Mouse (Mus musculus) frontal cortex, adult (tissue): ENCODE measurements around the gene C1qtnf4.
A peak's percentile ranks its signal among the peaks of the same experiment; 100 is the strongest.
"Not testable (repeated sequence)": the region's sequence is repeated elsewhere in the genome, so short reads cannot be mapped to it uniquely, and the experiment has no call there.

Experiments used
- ATAC-seq: cut with Nextera tagmentation; 2 replicates; pipeline ENCODE4 v1.9.2; 2017; ENCODE audit warnings: mild to moderate bottlenecking, moderate library complexity, mixed read lengths; ENCODE audit not compliant: low TSS enrichment

C1qtnf4 gene

DNA sequence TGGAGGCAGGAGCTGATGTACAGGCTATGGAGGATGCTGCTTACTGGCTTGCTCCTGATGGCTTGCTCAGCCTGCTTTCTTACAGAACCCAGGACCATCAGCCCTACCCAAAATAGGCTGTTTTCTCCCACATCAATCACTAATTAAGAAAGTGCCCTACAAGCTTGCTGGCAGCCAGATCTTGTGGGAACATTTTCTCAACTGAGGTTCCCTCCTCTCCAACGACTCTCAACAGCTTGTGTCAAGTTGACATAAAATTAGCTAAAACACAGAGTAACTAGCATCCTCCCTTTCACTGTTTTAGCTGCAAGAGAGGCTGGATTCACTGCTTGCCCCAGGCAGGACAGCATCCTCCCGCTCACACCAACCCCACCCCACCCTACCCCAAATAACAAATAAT is 3.8 kb upstream of the C1qtnf4 start:
- ATAC-seq = peak; percentile 55

GRCm38 (mm10) chr2:90886436-90886835 is 776 bp downstream of the C1qtnf4 start:
- ATAC-seq = peak; percentile 4; the same call in 1 of the 2 replicates

DNA sequence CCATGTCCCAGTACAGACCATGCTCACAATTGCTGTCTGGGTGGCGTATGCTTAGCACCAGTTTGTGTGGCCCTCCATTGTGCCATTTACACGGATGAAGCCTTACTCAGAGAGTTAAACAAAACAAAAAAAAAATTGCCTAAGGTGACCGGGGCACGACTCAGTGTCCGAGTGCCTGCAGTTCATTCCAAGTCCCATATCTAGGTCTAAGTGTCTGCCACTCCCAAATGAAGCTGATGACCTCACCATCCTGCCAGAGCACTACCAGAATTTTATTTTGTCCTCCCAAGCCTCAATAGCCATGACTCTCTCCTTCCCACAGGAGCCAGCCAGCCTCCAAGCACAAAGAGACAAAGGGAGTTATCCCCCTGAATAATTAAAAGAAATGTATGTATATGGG is 2.0 kb downstream of the C1qtnf4 start:
- no peak for ATAC-seq

DNA sequence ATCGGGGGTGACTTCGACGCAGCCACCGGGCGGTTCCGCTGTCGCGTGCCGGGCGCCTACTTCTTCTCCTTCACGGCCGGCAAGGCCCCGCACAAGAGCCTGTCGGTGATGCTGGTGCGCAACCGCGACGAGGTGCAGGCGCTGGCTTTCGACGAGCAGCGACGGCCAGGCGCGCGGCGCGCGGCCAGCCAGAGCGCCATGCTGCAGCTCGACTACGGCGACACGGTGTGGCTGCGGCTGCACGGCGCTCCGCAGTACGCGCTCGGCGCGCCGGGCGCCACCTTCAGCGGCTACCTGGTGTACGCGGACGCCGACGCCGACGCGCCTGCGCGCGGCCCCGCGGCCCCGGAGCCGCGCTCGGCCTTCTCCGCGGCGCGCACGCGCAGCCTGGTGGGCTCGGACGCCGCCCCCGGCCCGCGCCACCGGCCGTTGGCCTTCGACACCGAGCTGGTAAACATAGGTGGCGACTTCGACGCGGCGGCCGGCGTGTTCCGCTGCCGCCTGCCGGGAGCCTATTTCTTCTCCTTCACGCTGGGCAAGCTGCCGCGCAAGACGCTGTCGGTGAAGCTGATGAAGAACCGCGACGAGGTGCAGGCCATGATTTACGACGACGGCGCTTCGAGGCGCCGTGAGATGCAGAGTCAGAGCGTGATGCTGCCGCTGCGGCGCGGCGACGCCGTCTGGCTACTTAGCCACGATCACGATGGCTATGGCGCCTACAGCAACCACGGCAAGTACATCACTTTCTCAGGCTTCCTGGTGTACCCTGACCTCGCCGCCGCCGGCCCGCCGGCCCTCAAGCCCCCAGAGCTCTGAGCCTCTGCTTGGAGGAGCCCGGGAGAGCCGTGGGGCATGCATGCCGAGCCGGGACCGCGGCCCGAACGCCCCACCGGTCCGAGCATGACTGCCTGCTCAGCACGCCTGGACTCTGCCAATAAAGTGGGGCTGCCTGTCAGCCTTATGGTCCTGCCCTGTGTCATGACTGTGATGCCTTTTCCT is 4.2 kb downstream of the C1qtnf4 start:
- ATAC-seq = peak; percentile 19; the same call in 1 of the 2 replicates

DNA sequence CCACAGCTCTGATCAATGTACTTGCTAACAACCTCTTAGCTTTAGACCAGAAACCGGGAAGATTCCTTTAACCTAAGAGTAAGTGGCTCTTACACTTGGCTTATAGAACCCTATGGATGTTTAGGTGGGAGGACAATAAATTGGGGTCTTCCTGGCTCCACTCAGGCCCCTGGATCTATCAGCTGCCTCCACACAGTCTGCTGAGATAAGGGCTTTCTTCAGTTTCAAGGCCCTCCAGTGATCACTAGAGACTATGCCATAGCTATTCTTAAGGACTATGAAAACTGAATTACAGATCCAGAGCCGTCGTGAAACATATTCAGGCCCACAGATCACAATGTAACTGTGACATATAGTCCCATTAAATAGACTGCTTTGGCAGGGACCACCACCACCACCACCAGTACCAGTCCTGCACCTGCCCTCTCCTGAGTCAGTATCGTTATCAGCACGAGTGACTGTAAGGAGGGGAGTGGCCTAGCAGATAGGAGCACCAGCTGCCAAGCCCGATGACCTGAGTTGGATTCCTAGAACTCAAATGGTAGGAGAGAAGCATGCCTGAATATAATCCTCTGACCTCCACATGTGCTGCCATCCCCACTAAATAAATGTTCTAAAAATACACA is 8.1 kb downstream of the C1qtnf4 start:
- no peak for ATAC-seq

DNA sequence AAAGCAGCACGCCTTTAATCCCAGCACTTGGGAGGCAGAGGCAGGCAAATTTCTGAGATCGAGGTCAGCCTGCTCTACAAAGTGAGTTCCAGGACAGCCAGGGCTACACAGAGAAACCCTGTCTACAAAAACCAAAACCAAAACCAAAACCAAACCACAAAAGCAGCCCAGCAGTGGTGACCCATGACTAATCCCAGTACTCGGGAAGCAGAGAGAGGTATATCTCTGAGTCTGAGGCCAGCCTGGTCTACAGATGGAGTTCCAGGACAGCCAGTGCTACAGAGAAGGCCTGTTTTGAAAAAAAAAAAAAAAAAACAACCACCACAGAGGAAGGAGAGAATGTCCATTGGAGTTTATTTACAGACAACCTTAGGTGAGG is 8.6 kb downstream of the C1qtnf4 start:
- not testable (repeated sequence) for ATAC-seq

DNA sequence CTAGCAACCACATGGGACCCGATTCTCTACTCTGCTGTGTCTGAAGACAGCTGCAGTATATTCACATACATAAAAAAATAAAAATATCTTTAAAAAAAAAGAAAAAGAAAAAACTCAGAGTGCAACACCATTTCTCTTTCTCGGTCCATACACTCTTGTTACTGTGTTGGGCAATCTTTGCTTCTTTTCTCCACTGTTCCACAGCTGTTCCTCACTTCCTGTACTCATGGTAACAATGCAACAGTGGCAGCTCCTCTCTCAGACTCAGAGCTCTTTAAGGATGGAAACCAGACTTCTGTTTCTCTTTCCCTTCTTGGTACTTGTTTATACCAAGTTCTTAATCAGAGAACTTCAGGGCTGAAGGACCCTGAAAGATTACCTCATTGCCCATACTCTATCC is 17.7 kb downstream of the C1qtnf4 start:
- ATAC-seq = no peak

GRCm38 (mm10) chr2:90904076-90904855 is 18.6 kb downstream of the C1qtnf4 start, which contains the start of the genes Kbtbd4 and Ndufs3:
TSS of gene Kbtbd4 (plus strand) at chr2:90904740.
TSS of gene Ndufs3 (minus strand) at chr2:90904827.
- peak; percentile 93 for ATAC-seq

- ATAC-seq = peak; percentile 11
These were observed 19.2 kb downstream of the C1qtnf4 start for GRCm38 (mm10) chr2:90904856-90905224.

DNA sequence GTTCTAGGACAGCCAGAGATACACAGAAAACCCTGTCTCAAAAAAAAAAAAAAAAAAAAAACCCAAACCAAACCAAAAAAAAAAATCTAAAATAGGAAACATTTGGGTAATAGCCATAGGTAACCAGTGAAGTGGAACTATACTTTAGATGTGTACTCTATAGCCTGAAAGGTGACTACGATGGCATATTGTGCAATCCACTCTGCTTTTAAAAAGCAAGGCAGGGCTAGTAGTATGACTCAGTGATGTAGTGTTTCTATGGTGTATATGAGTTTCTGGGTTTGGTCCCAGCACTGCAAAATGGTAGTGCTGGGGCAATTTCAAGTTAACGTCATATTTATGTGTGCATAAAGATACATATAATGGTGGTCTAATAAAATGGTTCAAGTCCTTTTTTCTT is 21.1 kb downstream of the C1qtnf4 start:
- ATAC-seq = no peak

GRCm38 (mm10) chr2:90910861-90911260 is 25.2 kb downstream of the C1qtnf4 start:
- no peak for ATAC-seq

DNA sequence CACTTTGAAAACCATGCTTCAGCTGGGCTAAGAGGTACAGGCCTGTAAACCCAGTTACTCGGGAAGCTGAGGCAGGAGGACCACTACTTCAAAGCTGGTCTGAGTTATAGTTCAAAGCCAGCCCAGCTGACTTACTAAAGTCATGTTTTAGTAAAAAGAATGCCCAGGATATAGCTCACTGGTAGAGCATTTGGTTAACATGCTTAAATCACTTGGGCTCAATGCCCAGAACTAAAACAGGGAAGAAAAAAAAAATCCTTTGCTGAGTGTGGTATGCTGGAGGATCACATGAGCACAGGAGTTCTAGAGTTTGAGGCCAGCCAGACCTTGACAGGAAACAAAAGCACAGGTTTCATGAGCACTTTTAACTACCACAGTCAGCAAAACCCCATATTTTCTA is 26.0 kb downstream of the C1qtnf4 start:
- no peak for ATAC-seq

GRCm38 (mm10) chr2:90913671-90914070 is 28.0 kb downstream of the C1qtnf4 start:
- ATAC-seq = no peak

- ATAC-seq = peak; percentile 36; the same call in 1 of the 2 replicates
These were observed 29.9 kb downstream of the C1qtnf4 start for GRCm38 (mm10) chr2:90915516-90915915.

- ATAC-seq = peak; percentile 7; the same call in 1 of the 2 replicates
These were observed 31.0 kb downstream of the C1qtnf4 start for GRCm38 (mm10) chr2:90916560-90917232.

DNA sequence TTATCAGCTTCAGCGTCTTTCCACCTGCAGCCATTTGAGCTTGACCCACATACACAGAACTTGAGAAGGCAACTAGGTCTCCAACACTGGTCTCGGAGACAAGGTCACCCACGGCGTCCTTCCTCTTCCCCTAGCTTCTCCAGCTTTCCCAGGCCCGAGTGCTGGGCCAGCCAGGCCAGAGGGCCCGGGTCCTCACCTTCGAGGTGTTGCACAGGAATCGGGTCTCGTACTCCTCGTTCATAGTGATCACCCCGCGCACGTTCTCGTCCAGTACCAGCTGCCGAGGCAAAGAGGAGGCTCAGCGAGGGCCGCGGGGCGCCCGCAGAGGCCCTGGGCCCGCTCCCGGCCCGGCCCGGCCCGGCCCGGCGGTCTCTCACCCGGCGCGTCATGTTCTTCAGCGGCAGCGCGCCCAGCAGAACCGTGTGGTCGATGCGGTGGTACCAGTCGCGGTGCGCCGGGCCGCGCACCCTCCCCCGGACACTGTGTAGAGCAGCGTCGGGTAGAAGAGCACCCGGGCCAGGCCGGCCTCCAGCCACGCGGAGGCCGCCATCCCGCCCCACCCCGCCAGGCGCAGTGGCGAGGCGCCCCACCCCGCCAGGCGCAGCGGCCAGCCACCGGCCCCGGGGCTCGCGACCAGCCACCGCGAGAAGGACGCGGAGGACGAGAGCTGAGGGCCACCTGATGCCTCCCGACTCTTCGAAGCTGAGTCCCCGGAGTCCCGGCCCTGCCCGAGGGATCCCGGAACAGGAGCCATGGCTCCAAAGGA is 31.8 kb downstream of the C1qtnf4 start:
- ATAC-seq = peak; percentile 62

- ATAC-seq = no peak; the same call in 1 of the 2 replicates
These were observed 32.5 kb downstream of the C1qtnf4 start for GRCm38 (mm10) chr2:90917999-90918698.

DNA sequence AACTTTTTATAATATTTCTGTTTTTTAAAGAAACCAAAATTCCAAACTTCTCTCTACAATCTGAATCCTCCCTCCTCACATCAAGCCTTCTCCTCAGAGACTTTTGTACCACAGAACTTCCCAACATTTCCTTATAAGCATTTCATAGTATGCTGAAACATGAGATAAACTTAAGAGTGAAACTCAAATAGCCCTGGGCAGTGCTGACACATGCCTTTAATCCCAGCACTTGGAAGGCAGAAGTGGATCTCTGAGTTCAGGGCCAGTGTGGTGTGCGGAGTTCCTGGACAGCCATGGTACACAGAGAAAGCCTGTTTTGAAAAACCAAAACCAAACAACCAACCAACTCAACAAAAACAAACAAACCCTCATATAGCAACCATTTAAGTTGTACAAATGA is 35.5 kb downstream of the C1qtnf4 start:
- ATAC-seq = no peak

DNA sequence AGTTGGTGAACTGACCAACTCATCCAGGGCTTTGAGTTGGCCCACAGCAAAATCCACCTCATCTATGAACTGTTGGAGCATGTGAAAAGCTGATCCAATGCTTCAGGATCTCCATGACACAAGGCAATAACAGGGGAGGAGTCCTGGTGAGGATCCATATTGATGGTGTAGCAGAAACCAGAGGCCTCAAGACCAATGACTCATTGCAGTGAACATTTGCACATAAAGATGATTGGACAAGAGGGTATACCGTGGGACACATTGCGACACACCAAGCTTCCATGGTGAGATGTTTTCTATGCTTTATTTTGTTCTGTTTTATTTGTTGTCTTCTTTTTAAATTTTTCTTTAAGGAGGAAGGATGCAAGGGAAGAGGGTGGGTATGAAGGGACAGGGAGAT is 37.0 kb downstream of the C1qtnf4 start:
- no peak for ATAC-seq

DNA sequence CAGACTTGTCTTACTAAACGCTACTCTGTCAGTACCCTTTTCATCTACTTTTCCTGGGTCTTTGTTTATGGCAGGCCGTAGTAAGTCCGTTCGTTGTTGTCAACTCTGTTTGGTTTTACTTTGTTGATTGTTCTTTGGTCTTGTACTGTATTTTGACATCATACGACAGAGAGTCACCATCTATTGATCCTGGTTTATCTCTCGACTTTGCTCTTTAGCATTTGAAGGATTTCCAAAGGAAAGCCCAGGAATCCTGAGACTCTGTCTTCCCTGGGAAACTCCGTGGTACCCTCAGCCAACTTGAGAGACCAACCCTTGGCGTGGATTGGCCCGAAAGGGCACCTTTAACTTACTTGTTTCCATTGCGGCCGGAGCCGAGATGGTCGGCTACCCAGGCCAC is 42.9 kb downstream of the C1qtnf4 start:
- no peak for ATAC-seq
